Mouse (Mus musculus) erythroblast, embryonic 14.5 days (primary cell): Measurements from ENCODE around the gene Fgg.

ENCODE experiments used
- GATA1 ChIP-seq: IDR thresholded peaks from 2 replicates; pipeline ENCODE4 v1.6.1; 2012; ENCODE audit warnings: low read length, inconsistent platforms, mixed read lengths
- TAL1 ChIP-seq: IDR thresholded peaks from 3 replicates; pipeline ENCODE4 v1.6.1; 2012; ENCODE audit warnings: low read length, inconsistent platforms, mixed read lengths

- TF ChIP-seq GATA1 (no peak), TAL1 (no peak)
These were observed 44.6 kb downstream of the Fgg start for GRCm38 (mm10) chr3:83052102-83052501.
